Mouse (Mus musculus) heart, embryonic 16.5 days (tissue): ENCODE data around the gene Tomm5. TPM values are rescaled to one million over a fixed set of nuclear protein-coding genes. Genes with fewer than 3 reads are reported as not detected.

Experiments
- polyA plus RNA-seq: library from polyadenylated mRNA; unstranded; fragments of >200 nt; fragmentation: Nextera tagmentation; extraction: Ambion mirVana; gene quantifications from 2 replicates; pipeline ENCODE4 v1.2.1, GENCODE M21; 2015

Gene Tomm5
- polyA plus RNA-seq, 1 experiment from 2014 or later, result 262 TPM

Other genes with a start within 250 kb of the Tomm5 start
- 97.7 and 107 TPM in 2 replicates for gene Grhpr, start 126.7 kb downstream of the Tomm5 start, polyA plus RNA-seq
- 14.0 and 15.7 TPM in 2 replicates for gene Zbtb5, start 95.7 kb downstream of the Tomm5 start, polyA plus RNA-seq
- 80.2 and 90.4 TPM in 2 replicates for gene Polr1e, start 89.5 kb downstream of the Tomm5 start, polyA plus RNA-seq
- 22.5 and 24.1 TPM in 2 replicates for gene Fbxo10, start 23.5 kb downstream of the Tomm5 start, polyA plus RNA-seq
- 1.2 and 1.4 TPM in 2 replicates for gene Frmpd1, start 76.8 kb upstream of the Tomm5 start, polyA plus RNA-seq
- gene Trmt10b, start 189.0 kb upstream of the Tomm5 start, polyA plus RNA-seq, result 8.7 and 10.1 TPM in 2 replicates
- gene Dcaf10, start 234.0 kb upstream of the Tomm5 start, polyA plus RNA-seq, result 6.7 and 7.5 TPM in 2 replicates
- gene Exosc3, start 234.6 kb upstream of the Tomm5 start, polyA plus RNA-seq, result 37.4 and 50.6 TPM in 2 replicates